Mouse (Mus musculus): ENCODE data around the gene Ddx39. TPM values are rescaled to one million over a fixed set of nuclear protein-coding genes. Genes with fewer than 3 reads are reported as not detected.

Gene Ddx39
- polyA plus RNA-seq, 1 experiment from 2014 or later, result 134 TPM

GRCm38 (mm10) chr8:83681099-83681498 is 33.9 kb upstream of the Ddx39 start:
- no peak overlapping the region for H3K9ac ChIP-seq
- ATAC-seq (ENCODE audit: insufficient number of reproducible peaks, low FRiP score, low TSS enrichment, low read depth), result 0 out of 2 replicates have a peak, but pooled peaks have one; percentile 40

GRCm38 (mm10) chr8:83684517-83684916 is 30.5 kb upstream of the Ddx39 start:
- Histone ChIP-seq H3K9me3 (replicated peaks) (no peaks in the 10 kb centered on the region), H3K4me2 (replicated peaks) (no peak overlapping the region), H3K4me1 (peaks cover 16% of the 10 kb centered on the region), H3K4me3 (replicated peaks) (no peak overlapping the region), H3K27me3 (no peaks in the 10 kb centered on the region), H3K9ac (no peak overlapping the region), H3K36me3 (peaks cover 46% of the 10 kb centered on the region), H3K27ac (replicated peaks) (no peak overlapping the region)
- ATAC-seq (ENCODE audit: insufficient number of reproducible peaks, low FRiP score, low TSS enrichment, low read depth), result no peak
- 97% methylated on average over 9 of the region's 9 CpGs for WGBS

More at GRCm38 (mm10) chr8:83681099-83681498, 33.9 kb upstream of the Ddx39 start:
- Histone ChIP-seq H3K27me3 (no peaks in the 10 kb centered on the region), H3K4me3 (replicated peaks) (no peak overlapping the region), H3K9me3 (replicated peaks) (no peaks in the 10 kb centered on the region), H3K36me3 (peaks cover 64% of the 10 kb centered on the region), H3K4me2 (replicated peaks) (no peak overlapping the region), H3K27ac (replicated peaks) (peak overlapping the region; percentile 85), H3K4me1 (peaks cover 16% of the 10 kb centered on the region)
- WGBS, result 18% methylated on average over 6 of the region's 6 CpGs

- no peak overlapping the region for H3K4me2 ChIP-seq (replicated peaks)
- WGBS, result 91% methylated on average over 6 of the region's 6 CpGs
- H3K36me3 ChIP-seq, result peaks cover 55% of the 10 kb centered on the region
- no peak for ATAC-seq (ENCODE audit: insufficient number of reproducible peaks, low FRiP score, low TSS enrichment, low read depth)
- H3K9me3 ChIP-seq (replicated peaks), result no peaks in the 10 kb centered on the region
- H3K27ac ChIP-seq (replicated peaks), result no peak overlapping the region
- no peak overlapping the region for H3K4me3 ChIP-seq (replicated peaks)
- H3K4me1 ChIP-seq, result peaks cover 6% of the 10 kb centered on the region; the same call in 1 of the 2 replicates
- H3K9ac ChIP-seq, result no peak overlapping the region
- H3K27me3 ChIP-seq, result no peaks in the 10 kb centered on the region
Observed at GRCm38 (mm10) chr8:83689264-83689663, 25.7 kb upstream of the Ddx39 start.

- WGBS, result 76% methylated on average over 10 of the region's 10 CpGs
- Histone ChIP-seq H3K4me1 (peaks cover 32% of the 10 kb centered on the region), H3K9me3 (replicated peaks) (no peaks in the 10 kb centered on the region), H3K4me3 (replicated peaks) (no peak overlapping the region), H3K36me3 (peaks cover 38% of the 10 kb centered on the region), H3K9ac (no peak overlapping the region), H3K4me2 (replicated peaks) (no peak overlapping the region), H3K27me3 (no peaks in the 10 kb centered on the region), H3K27ac (replicated peaks) (no peak overlapping the region)
- ATAC-seq (ENCODE audit: insufficient number of reproducible peaks, low FRiP score, low TSS enrichment, low read depth), result no peak
Observed at GRCm38 (mm10) chr8:83693609-83694236, 21.3 kb upstream of the Ddx39 start.

GRCm38 (mm10) chr8:83694369-83695160 is 20.4 kb upstream of the Ddx39 start:
- no peaks in the 10 kb centered on the region for H3K27me3 ChIP-seq
- H3K4me3 ChIP-seq (replicated peaks), result no peak overlapping the region
- H3K4me1 ChIP-seq, result peaks cover 32% of the 10 kb centered on the region
- no peak overlapping the region for H3K9ac ChIP-seq
- no peaks in the 10 kb centered on the region for H3K9me3 ChIP-seq (replicated peaks)
- peaks cover 33% of the 10 kb centered on the region for H3K36me3 ChIP-seq
- no peak overlapping the region for H3K27ac ChIP-seq (replicated peaks)
- 83% methylated on average over 11 of the region's 11 CpGs for WGBS
- ATAC-seq (ENCODE audit: insufficient number of reproducible peaks, low FRiP score, low TSS enrichment, low read depth), result no peak
- no peak overlapping the region for H3K4me2 ChIP-seq (replicated peaks)

GRCm38 (mm10) chr8:83695351-83696106 is 19.4 kb upstream of the Ddx39 start:
- Histone ChIP-seq H3K9ac (no peak overlapping the region), H3K4me1 (peaks cover 38% of the 10 kb centered on the region), H3K36me3 (peaks cover 24% of the 10 kb centered on the region), H3K27me3 (no peaks in the 10 kb centered on the region), H3K27ac (replicated peaks) (no peak overlapping the region), H3K9me3 (replicated peaks) (no peaks in the 10 kb centered on the region), H3K4me2 (replicated peaks) (no peak overlapping the region), H3K4me3 (replicated peaks) (no peak overlapping the region)
- WGBS, result 82% methylated on average over 17 of the region's 17 CpGs
- no peak for ATAC-seq (ENCODE audit: insufficient number of reproducible peaks, low FRiP score, low TSS enrichment, low read depth)

GRCm38 (mm10) chr8:83697374-83698220 is 17.4 kb upstream of the Ddx39 start:
- no peaks in the 10 kb centered on the region for H3K27me3 ChIP-seq
- peaks cover 42% of the 10 kb centered on the region for H3K4me1 ChIP-seq
- H3K4me3 ChIP-seq (replicated peaks), result peak overlapping the region; percentile 82
- H3K4me2 ChIP-seq (replicated peaks), result peak overlapping the region; percentile 86
- peak overlapping the region; percentile 83; the same call in 1 of the 2 replicates for H3K27ac ChIP-seq (replicated peaks)
- H3K9ac ChIP-seq, result peak overlapping the region; percentile 75
- ATAC-seq (ENCODE audit: insufficient number of reproducible peaks, low FRiP score, low TSS enrichment, low read depth), result no peak
- 40% methylated on average over 19 of the region's 19 CpGs for WGBS
- no peaks in the 10 kb centered on the region for H3K9me3 ChIP-seq (replicated peaks)
- H3K36me3 ChIP-seq, result peaks cover 3% of the 10 kb centered on the region

- Histone ChIP-seq H3K4me2 (replicated peaks) (peak overlapping the region; percentile 86), H3K4me1 (peaks cover 42% of the 10 kb centered on the region), H3K36me3 (no peaks in the 10 kb centered on the region), H3K27me3 (no peaks in the 10 kb centered on the region), H3K4me3 (replicated peaks) (peak overlapping the region; percentile 82), H3K27ac (replicated peaks) (peak overlapping the region; percentile 83), H3K9ac (peak overlapping the region; percentile 75), H3K9me3 (replicated peaks) (no peaks in the 10 kb centered on the region)
- WGBS, result 5% methylated on average over 15 of the region's 15 CpGs
- ATAC-seq (ENCODE audit: insufficient number of reproducible peaks, low FRiP score, low TSS enrichment, low read depth), result no peak
Observed at GRCm38 (mm10) chr8:83698291-83698660, 16.7 kb upstream of the Ddx39 start.

- peak; percentile 89 for ATAC-seq (ENCODE audit: insufficient number of reproducible peaks, low FRiP score, low TSS enrichment, low read depth)
- H3K9me3 ChIP-seq (replicated peaks), result no peaks in the 10 kb centered on the region
- peaks cover 39% of the 10 kb centered on the region for H3K4me1 ChIP-seq
- WGBS, result under 1% methylated on average over 85 of the region's 85 CpGs
- H3K4me2 ChIP-seq (replicated peaks), result peak within 1 kb of the TSS; percentile 86
- H3K36me3 ChIP-seq, result no peaks in the 10 kb centered on the region
- H3K4me3 ChIP-seq (replicated peaks), result peak within 1 kb of the TSS; percentile 82
- no peaks in the 10 kb centered on the region for H3K27me3 ChIP-seq
- H3K27ac ChIP-seq (replicated peaks), result peak within 1 kb of the TSS; percentile 83
- H3K9ac ChIP-seq, result peak within 1 kb of the TSS; percentile 75
Observed at GRCm38 (mm10) chr8:83698661-83699453, 16.1 kb upstream of the Ddx39 start, which contains the start of gene Pkn1. Pkn1 (minus strand) TSS chr8:83699179.

- peak overlapping the region; percentile 83 for H3K27ac ChIP-seq (replicated peaks)
- no peaks in the 10 kb centered on the region for H3K27me3 ChIP-seq
- H3K4me1 ChIP-seq, result peaks cover 33% of the 10 kb centered on the region
- H3K9ac ChIP-seq, result peak overlapping the region; percentile 75; the same call in 1 of the 2 replicates
- peak overlapping the region; percentile 82 for H3K4me3 ChIP-seq (replicated peaks)
- no peaks in the 10 kb centered on the region for H3K9me3 ChIP-seq (replicated peaks)
- ATAC-seq (ENCODE audit: insufficient number of reproducible peaks, low FRiP score, low TSS enrichment, low read depth), result no peak
- peak overlapping the region; percentile 86 for H3K4me2 ChIP-seq (replicated peaks)
- H3K36me3 ChIP-seq, result no peaks in the 10 kb centered on the region
- 18% methylated on average over 9 of the region's 9 CpGs for WGBS
Observed at GRCm38 (mm10) chr8:83699566-83699965, 15.4 kb upstream of the Ddx39 start.
